Mouse (Mus musculus): ENCODE measurements around the gene Doc2g. TPM values are rescaled to one million over a fixed set of nuclear protein-coding genes. Genes with fewer than 3 reads are reported as not detected.
A peak's percentile ranks its signal among the peaks of the same experiment; 100 is the strongest.

The Doc2g gene
- polyA plus RNA-seq, 1 experiment from 2014 or later = 2.8 TPM

GRCm38 (mm10) chr19:4000949-4001525, 2.1 kb upstream of the Doc2g start:
- H3K9ac ChIP-seq (ENCODE audit: low read length) = peak overlapping the region; percentile 88
- no peak for DNase-seq (ENCODE audit: low spot score)
- no peaks in the 10 kb centered on the region; the same call in 1 of the 2 replicates for H3K36me3 ChIP-seq (ENCODE audit: control insufficient read depth, insufficient read depth, low read length)
- no peaks in the 10 kb centered on the region for H3K9me3 ChIP-seq (ENCODE audit: control insufficient read depth, low read length)
- H3K27me3 ChIP-seq (ENCODE audit: control insufficient read depth, insufficient read depth, low read length) = no peaks in the 10 kb centered on the region
- H3K4me1 ChIP-seq (ENCODE audit: control insufficient read depth, insufficient read depth, low read length) = peaks cover 9% of the 10 kb centered on the region; the same call in 1 of the 2 replicates
- 0 out of 2 replicates have a peak, but pooled peaks have one; percentile 18 for ATAC-seq (ENCODE audit: insufficient read depth, low FRiP score, low TSS enrichment)
- H3K4me2 ChIP-seq (ENCODE audit: low read depth) = peak overlapping the region; percentile 94
- 23% methylated on average over 17 of the region's 17 CpGs for WGBS
- H3K27ac ChIP-seq (ENCODE audit: low read depth, low read length) = peak overlapping the region; percentile 94
- H3K4me3 ChIP-seq (ENCODE audit: low read depth, low read length) = peak overlapping the region; percentile 69

GRCm38 (mm10) chr19:4001752-4002151, 1.4 kb upstream of the Doc2g start:
- Histone ChIP-seq H3K27ac (ENCODE audit: low read depth, low read length) (no peak overlapping the region), H3K4me2 (ENCODE audit: low read depth) (peak overlapping the region; percentile 94; the same call in 1 of the 2 replicates), H3K27me3 (ENCODE audit: control insufficient read depth, insufficient read depth, low read length) (no peaks in the 10 kb centered on the region), H3K9ac (ENCODE audit: low read length) (no peak overlapping the region), H3K4me3 (ENCODE audit: low read depth, low read length) (no peak overlapping the region), H3K36me3 (ENCODE audit: control insufficient read depth, insufficient read depth, low read length) (peaks cover 2% of the 10 kb centered on the region), H3K4me1 (ENCODE audit: control insufficient read depth, insufficient read depth, low read length) (peaks cover 9% of the 10 kb centered on the region; the same call in 1 of the 2 replicates), H3K9me3 (ENCODE audit: control insufficient read depth, low read length) (no peaks in the 10 kb centered on the region)
- DNase-seq (ENCODE audit: low spot score) (no peak), ATAC-seq (ENCODE audit: insufficient read depth, low FRiP score, low TSS enrichment) (no peak)
- 79% methylated on average over 5 of the region's 5 CpGs for WGBS

- Histone ChIP-seq H3K4me3 (ENCODE audit: low read depth, low read length) (no peak overlapping the region), H3K36me3 (ENCODE audit: control insufficient read depth, insufficient read depth, low read length) (peaks cover 2% of the 10 kb centered on the region), H3K9ac (ENCODE audit: low read length) (no peak overlapping the region), H3K27me3 (ENCODE audit: control insufficient read depth, insufficient read depth, low read length) (no peaks in the 10 kb centered on the region), H3K27ac (ENCODE audit: low read depth, low read length) (no peak overlapping the region), H3K4me1 (ENCODE audit: control insufficient read depth, insufficient read depth, low read length) (peaks cover 9% of the 10 kb centered on the region; the same call in 1 of the 2 replicates), H3K4me2 (ENCODE audit: low read depth) (no peak overlapping the region), H3K9me3 (ENCODE audit: control insufficient read depth, low read length) (no peaks in the 10 kb centered on the region)
- DNase-seq (ENCODE audit: low spot score) = no peak
- no peak for ATAC-seq (ENCODE audit: insufficient read depth, low FRiP score, low TSS enrichment)
- 78% methylated on average over 12 of the region's 12 CpGs for WGBS
Measured at GRCm38 (mm10) chr19:4003641-4004040, 528 bp downstream of the Doc2g start.

GRCm38 (mm10) chr19:4004331-4004730, 1.2 kb downstream of the Doc2g start:
- Histone ChIP-seq H3K4me3 (ENCODE audit: low read depth, low read length) (no peak overlapping the region), H3K9ac (ENCODE audit: low read length) (no peak overlapping the region), H3K4me2 (ENCODE audit: low read depth) (no peak overlapping the region), H3K27ac (ENCODE audit: low read depth, low read length) (no peak overlapping the region), H3K27me3 (ENCODE audit: control insufficient read depth, insufficient read depth, low read length) (no peaks in the 10 kb centered on the region), H3K4me1 (ENCODE audit: control insufficient read depth, insufficient read depth, low read length) (peaks cover 9% of the 10 kb centered on the region; the same call in 1 of the 2 replicates), H3K36me3 (ENCODE audit: control insufficient read depth, insufficient read depth, low read length) (peaks cover 2% of the 10 kb centered on the region), H3K9me3 (ENCODE audit: control insufficient read depth, low read length) (no peaks in the 10 kb centered on the region)
- no peak for DNase-seq (ENCODE audit: low spot score)
- 83% methylated on average over 15 of the region's 15 CpGs for WGBS
- no peak for ATAC-seq (ENCODE audit: insufficient read depth, low FRiP score, low TSS enrichment)

GRCm38 (mm10) chr19:4005091-4005490, 2.0 kb downstream of the Doc2g start:
- Histone ChIP-seq H3K27ac (ENCODE audit: low read depth, low read length) (no peak overlapping the region), H3K9ac (ENCODE audit: low read length) (no peak overlapping the region), H3K4me2 (ENCODE audit: low read depth) (no peak overlapping the region), H3K27me3 (ENCODE audit: control insufficient read depth, insufficient read depth, low read length) (no peaks in the 10 kb centered on the region), H3K4me1 (ENCODE audit: control insufficient read depth, insufficient read depth, low read length) (peaks cover 9% of the 10 kb centered on the region; the same call in 1 of the 2 replicates), H3K9me3 (ENCODE audit: control insufficient read depth, low read length) (no peaks in the 10 kb centered on the region), H3K36me3 (ENCODE audit: control insufficient read depth, insufficient read depth, low read length) (peaks cover 2% of the 10 kb centered on the region), H3K4me3 (ENCODE audit: low read depth, low read length) (no peak overlapping the region)
- DNase-seq (ENCODE audit: low spot score) (no peak), ATAC-seq (ENCODE audit: insufficient read depth, low FRiP score, low TSS enrichment) (no peak)
- 96% methylated on average over 9 of the region's 9 CpGs for WGBS

- WGBS = 95% methylated on average over 8 of the region's 8 CpGs
- Histone ChIP-seq H3K4me2 (ENCODE audit: low read depth) (no peak overlapping the region), H3K4me1 (ENCODE audit: control insufficient read depth, insufficient read depth, low read length) (peaks cover 7% of the 10 kb centered on the region; the same call in 1 of the 2 replicates), H3K36me3 (ENCODE audit: control insufficient read depth, insufficient read depth, low read length) (peaks cover 2% of the 10 kb centered on the region), H3K4me3 (ENCODE audit: low read depth, low read length) (no peak overlapping the region), H3K27me3 (ENCODE audit: control insufficient read depth, insufficient read depth, low read length) (no peaks in the 10 kb centered on the region), H3K9ac (ENCODE audit: low read length) (no peak overlapping the region), H3K27ac (ENCODE audit: low read depth, low read length) (no peak overlapping the region), H3K9me3 (ENCODE audit: control insufficient read depth, low read length) (no peaks in the 10 kb centered on the region)
- ATAC-seq (ENCODE audit: insufficient read depth, low FRiP score, low TSS enrichment) = no peak
- no peak for DNase-seq (ENCODE audit: low spot score)
Measured at GRCm38 (mm10) chr19:4005971-4006370, 2.9 kb downstream of the Doc2g start.

GRCm38 (mm10) chr19:4011086-4011485, 8.0 kb downstream of the Doc2g start:
- Histone ChIP-seq H3K4me3 (ENCODE audit: low read depth, low read length) (no peak overlapping the region), H3K4me1 (ENCODE audit: control insufficient read depth, insufficient read depth, low read length) (peaks cover 5% of the 10 kb centered on the region), H3K4me2 (ENCODE audit: low read depth) (no peak overlapping the region), H3K27ac (ENCODE audit: low read depth, low read length) (no peak overlapping the region), H3K9ac (ENCODE audit: low read length) (no peak overlapping the region), H3K9me3 (ENCODE audit: control insufficient read depth, low read length) (no peaks in the 10 kb centered on the region), H3K27me3 (ENCODE audit: control insufficient read depth, insufficient read depth, low read length) (no peaks in the 10 kb centered on the region), H3K36me3 (ENCODE audit: control insufficient read depth, insufficient read depth, low read length) (peaks cover 2% of the 10 kb centered on the region; the same call in 1 of the 2 replicates)
- ATAC-seq (ENCODE audit: insufficient read depth, low FRiP score, low TSS enrichment) (no peak), DNase-seq (ENCODE audit: low spot score) (no peak)
- 94% methylated on average over 5 of the region's 5 CpGs for WGBS

- WGBS = under 1% methylated on average over 45 of the region's 45 CpGs
- peak; percentile 99 for ATAC-seq (ENCODE audit: insufficient read depth, low FRiP score, low TSS enrichment)
- peak within 1 kb of the TSS; percentile 60 for H3K4me2 ChIP-seq (ENCODE audit: low read depth)
- H3K36me3 ChIP-seq (ENCODE audit: control insufficient read depth, insufficient read depth, low read length) = no peaks in the 10 kb centered on the region; the same call in 1 of the 2 replicates
- H3K27me3 ChIP-seq (ENCODE audit: control insufficient read depth, insufficient read depth, low read length) = no peaks in the 10 kb centered on the region
- peak within 1 kb of the TSS; percentile 59 for H3K9ac ChIP-seq (ENCODE audit: low read length)
- peak within 1 kb of the TSS; percentile 56 for H3K4me3 ChIP-seq (ENCODE audit: low read depth, low read length)
- H3K27ac ChIP-seq (ENCODE audit: low read depth, low read length) = no peak within 1 kb of the TSS
- H3K9me3 ChIP-seq (ENCODE audit: control insufficient read depth, low read length) = no peaks in the 10 kb centered on the region
- peaks cover 5% of the 10 kb centered on the region for H3K4me1 ChIP-seq (ENCODE audit: control insufficient read depth, insufficient read depth, low read length)
- DNase-seq (ENCODE audit: low spot score) = peak; percentile 97
Measured at GRCm38 (mm10) chr19:4012432-4013022, 9.4 kb downstream of the Doc2g start, which contains the start of gene Ndufv1. Gene Ndufv1 (minus strand): TSS chr19:4012806.

- Histone ChIP-seq H3K9me3 (ENCODE audit: control insufficient read depth, low read length) (no peaks in the 10 kb centered on the region), H3K4me2 (ENCODE audit: low read depth) (peak overlapping the region; percentile 26), H3K36me3 (ENCODE audit: control insufficient read depth, insufficient read depth, low read length) (no peaks in the 10 kb centered on the region), H3K4me3 (ENCODE audit: low read depth, low read length) (peak overlapping the region; percentile 56; the same call in 1 of the 2 replicates), H3K4me1 (ENCODE audit: control insufficient read depth, insufficient read depth, low read length) (peaks cover 5% of the 10 kb centered on the region), H3K27ac (ENCODE audit: low read depth, low read length) (no peak overlapping the region), H3K27me3 (ENCODE audit: control insufficient read depth, insufficient read depth, low read length) (no peaks in the 10 kb centered on the region), H3K9ac (ENCODE audit: low read length) (peak overlapping the region; percentile 5)
- ATAC-seq (ENCODE audit: insufficient read depth, low FRiP score, low TSS enrichment) = no peak
- 25% methylated on average over 9 of the region's 9 CpGs for WGBS
- DNase-seq (ENCODE audit: low spot score) = no peak
Measured at GRCm38 (mm10) chr19:4013066-4013465, 10.0 kb downstream of the Doc2g start.
